Mouse (Mus musculus) layer of hippocampus, postnatal 36 days (tissue): ENCODE results near the gene Crb3. TPM values are rescaled to one million over a fixed set of nuclear protein-coding genes. Genes with fewer than 3 reads are reported as not detected.

Experiments used
- DNase-seq, 2 experiments: peaks; one replicate each; pipeline ENCODE4 v3.0.0; 2022
- total RNA-seq, 2 experiments: library from RNA; stranded (reverse); gene quantifications; 2 replicates each; pipeline ENCODE4 v1.2.3; 2021

Crb3 gene
- total RNA-seq, 2 experiments from 2014 or later = 0.47 to 0.63 TPM

- DNase-seq = no peak
These were observed 3.6 kb downstream of the Crb3 start for GRCm38 (mm10) chr17:57062548-57062947.

GRCm38 (mm10) chr17:57063031-57063430 is 4.1 kb downstream of the Crb3 start:
- no peak for DNase-seq

- no peak for DNase-seq
These were observed 8.0 kb downstream of the Crb3 start for GRCm38 (mm10) chr17:57066908-57067307.

- DNase-seq = no peak
These were observed 11.4 kb downstream of the Crb3 start for GRCm38 (mm10) chr17:57070272-57070671.

- DNase-seq = no peak
These were observed 11.8 kb downstream of the Crb3 start for GRCm38 (mm10) chr17:57070699-57071098.

GRCm38 (mm10) chr17:57076916-57077315 is 18.0 kb downstream of the Crb3 start:
- no peak for DNase-seq

GRCm38 (mm10) chr17:57078336-57078735 is 19.4 kb downstream of the Crb3 start, which contains the start of gene Dennd1c:
Gene Dennd1c (minus strand): TSS chr17:57078514.
- no peak for DNase-seq

- no peak for DNase-seq
These were observed 21.0 kb downstream of the Crb3 start for GRCm38 (mm10) chr17:57079919-57080318.

GRCm38 (mm10) chr17:57081234-57081842 is 22.4 kb downstream of the Crb3 start:
- no peak for DNase-seq

- no peak for DNase-seq
These were observed 23.6 kb downstream of the Crb3 start for GRCm38 (mm10) chr17:57082481-57082880.

- no peak for DNase-seq
These were observed 27.3 kb downstream of the Crb3 start for GRCm38 (mm10) chr17:57085970-57086757.

- peak; percentile 84 to 86 for DNase-seq
These were observed 28.3 kb downstream of the Crb3 start, which contains the start of gene Tubb4a for GRCm38 (mm10) chr17:57087049-57087832. Gene Tubb4a (minus strand): TSS chr17:57087782.

- DNase-seq = no peak
These were observed 35.3 kb downstream of the Crb3 start for GRCm38 (mm10) chr17:57094222-57094621.

GRCm38 (mm10) chr17:57095855-57096622 is 37.1 kb downstream of the Crb3 start:
- no peak for DNase-seq

- peak; percentile 83 to 85 for DNase-seq
These were observed 37.7 kb downstream of the Crb3 start for GRCm38 (mm10) chr17:57096623-57096920.

- no peak for DNase-seq
These were observed 39.4 kb downstream of the Crb3 start for GRCm38 (mm10) chr17:57098321-57098720.

- no peak for DNase-seq
These were observed 40.9 kb downstream of the Crb3 start for GRCm38 (mm10) chr17:57099629-57100325.

- no peak for DNase-seq
These were observed 43.4 kb downstream of the Crb3 start for GRCm38 (mm10) chr17:57102276-57102675.

- DNase-seq = no peak
These were observed 45.6 kb downstream of the Crb3 start for GRCm38 (mm10) chr17:57104496-57104895.

GRCm38 (mm10) chr17:57105181-57106034 is 46.5 kb downstream of the Crb3 start, which contains the start of gene Tnfsf9:
Gene Tnfsf9 (plus strand): TSS chr17:57105325.
- peak in 1 of 2 experiments; percentile 23 for DNase-seq

- DNase-seq = no peak
These were observed 47.1 kb downstream of the Crb3 start for GRCm38 (mm10) chr17:57106035-57106368.
